Mouse (Mus musculus) left cerebral cortex, postnatal 36 days (tissue): ENCODE measurements at regions not wholly inside any gene's neighbourhood (a gene's known extent, or its start where the extent isn't known, plus 50 kb on each side); places are given as distances from the start of the nearest gene placed in this dataset.
A peak's percentile ranks its signal among the peaks of the same experiment; 100 is the strongest.

Experiments
- DNase-seq, 2 experiments: peaks; one replicate each; pipeline ENCODE4 v3.0.0; 2021 to 2022; ENCODE audit warnings: low spot score in 2 of 2, mixed read lengths in 1 of 2
- intact Hi-C: fragments of 180-260 bp; cut with DNase I; formaldehyde crosslinking; loops from one replicate; pipeline ENCODE4 v1.15.1; 2025

DNA sequence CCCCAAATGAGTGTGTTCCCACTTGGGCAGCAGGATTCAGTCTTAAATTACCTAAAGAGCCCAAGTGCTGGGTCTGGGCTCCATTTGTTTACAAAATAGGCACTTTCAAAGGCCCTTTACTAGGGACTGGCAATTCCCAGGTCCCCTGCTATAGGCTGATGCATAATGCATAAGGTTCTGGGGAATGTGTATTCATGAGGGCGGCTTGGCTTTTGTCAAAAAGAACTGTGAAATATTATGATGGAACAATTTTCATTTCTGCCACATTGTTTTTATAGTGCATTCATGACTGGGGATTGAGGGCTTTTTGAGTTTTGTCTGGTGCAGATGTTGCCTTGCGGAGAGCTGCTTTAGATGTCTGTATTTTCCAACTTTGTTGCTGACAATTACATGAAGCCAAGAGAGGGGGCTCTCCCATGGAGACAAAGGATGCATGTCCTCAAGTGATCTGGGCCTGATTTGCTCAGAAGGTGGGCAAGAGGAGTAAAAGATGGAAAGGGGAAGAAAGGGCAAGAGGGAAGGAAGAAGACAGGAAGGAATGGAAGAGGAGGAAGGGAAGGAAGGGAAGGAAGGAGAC, 636.6 kb upstream of the Cdh5 start:
- no peak for DNase-seq
- intact Hi-C loops = no loop called here

DNA sequence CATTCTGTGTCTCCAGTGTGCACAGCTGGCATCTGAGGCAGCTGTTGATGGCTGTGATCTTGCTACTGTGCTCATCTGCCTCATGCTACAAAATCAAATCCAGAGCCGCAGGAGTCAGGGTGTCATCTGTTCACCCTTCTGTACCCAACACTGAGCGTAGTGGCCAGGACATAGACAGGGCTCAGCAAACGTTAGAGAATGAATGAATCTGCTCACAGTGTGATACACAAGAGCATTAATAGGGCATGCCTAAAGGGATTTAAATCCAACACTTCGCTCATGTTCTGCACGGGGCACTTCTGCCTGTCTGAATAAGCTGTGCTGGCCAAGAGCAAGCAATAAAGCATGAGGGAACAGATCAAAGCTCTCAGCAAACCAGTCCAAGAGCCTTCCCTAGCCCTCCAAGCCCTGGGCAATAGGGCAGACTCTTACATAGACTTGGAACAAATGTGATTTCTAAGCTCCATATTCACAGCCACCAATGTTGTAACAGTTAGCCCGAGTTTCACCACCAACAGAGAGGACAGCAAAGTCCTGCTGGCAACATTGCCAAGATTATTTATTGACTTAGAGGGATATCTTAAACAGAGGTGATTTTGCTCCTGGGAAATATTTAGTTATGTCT, 633.8 kb upstream of the Cdh5 start:
- DNase-seq = no peak
- intact Hi-C loops = no loop called here

DNA sequence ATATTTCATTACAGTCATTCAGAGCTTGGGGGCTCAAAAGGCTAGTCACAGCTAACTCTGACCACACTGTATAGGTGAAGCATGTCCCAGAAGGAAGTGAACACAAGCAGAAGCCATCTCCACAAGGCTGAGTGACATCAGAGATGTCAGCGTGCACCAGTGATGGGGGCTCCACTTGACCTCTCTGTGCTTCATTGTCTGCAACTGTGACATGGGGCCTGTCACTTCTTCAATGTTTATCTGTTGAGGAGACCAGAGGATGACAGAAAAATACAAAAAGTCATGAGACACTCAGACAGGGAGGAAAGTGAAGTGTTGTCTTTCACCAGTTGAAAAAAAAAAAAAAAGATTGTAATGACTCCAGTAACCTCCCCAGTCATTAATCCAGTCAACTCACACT, 632.4 kb upstream of the Cdh5 start:
- intact Hi-C loops = no loop called here
- DNase-seq = no peak

DNA sequence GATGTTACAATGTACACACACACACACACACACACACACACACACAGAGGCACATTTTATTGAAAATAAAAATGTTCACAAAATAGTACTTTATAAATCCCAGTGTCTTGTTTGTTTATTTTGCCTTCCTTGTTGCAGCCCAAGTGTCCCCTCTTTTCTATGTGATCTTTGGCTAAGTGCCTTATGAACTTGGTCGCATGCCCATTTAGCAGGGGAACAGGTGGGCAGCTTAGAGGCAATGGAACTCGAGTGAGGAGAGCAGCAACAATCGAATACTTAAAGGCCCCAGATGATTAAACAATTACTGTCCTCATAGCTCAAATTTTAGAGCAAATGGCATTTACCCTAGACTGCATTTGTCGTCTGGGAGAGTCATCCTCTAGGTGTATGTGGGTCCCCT, 631.1 kb upstream of the Cdh5 start:
- no peak for DNase-seq
- intact Hi-C loops = no loop called here

DNA sequence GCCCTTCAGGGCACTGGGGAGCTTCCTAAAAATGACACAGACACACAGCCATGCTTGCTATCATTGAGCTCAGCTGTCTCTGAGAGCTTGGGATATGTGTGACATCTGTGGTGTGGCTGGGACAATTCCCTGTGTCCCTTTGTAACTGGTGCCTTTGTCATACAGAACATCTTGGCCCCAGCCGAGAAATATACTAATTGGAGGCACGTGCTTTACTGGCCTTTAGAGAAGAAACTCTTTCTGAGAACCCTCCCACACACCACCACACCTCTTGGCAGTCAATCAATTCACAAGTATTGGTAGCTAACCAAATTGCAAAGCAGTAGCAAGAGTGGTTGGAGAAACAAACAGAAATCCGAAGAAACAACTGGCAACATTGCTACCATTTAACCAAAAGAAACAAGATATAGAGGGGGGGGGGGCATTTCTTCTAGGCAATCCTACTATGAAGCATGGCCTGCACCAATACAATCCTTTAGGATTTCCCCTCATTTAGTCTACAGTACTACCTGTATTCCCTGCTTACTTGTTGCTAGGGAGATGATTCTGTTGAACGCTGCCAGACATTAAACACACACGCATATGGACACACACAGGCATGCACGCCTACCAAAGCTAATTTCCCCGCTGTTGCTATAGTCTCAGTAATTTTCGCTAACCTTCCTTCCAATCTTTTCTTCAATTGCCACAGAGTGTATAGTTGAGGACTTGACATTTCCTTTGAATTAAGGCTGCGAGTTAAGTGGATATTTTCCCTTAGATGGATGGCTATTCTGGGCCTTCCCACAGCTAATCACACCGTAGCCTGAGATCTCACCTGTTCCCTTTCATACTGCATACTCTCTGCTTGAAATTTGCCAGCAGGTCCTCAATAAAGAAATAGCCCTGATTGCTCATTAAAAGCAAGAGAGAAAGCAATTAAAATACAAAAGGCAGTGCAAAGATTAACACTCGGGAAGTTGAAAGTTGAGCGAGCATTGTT, 625.3 kb upstream of the Cdh5 start:
- DNase-seq = no peak
- intact Hi-C loops = no loop called here

DNA sequence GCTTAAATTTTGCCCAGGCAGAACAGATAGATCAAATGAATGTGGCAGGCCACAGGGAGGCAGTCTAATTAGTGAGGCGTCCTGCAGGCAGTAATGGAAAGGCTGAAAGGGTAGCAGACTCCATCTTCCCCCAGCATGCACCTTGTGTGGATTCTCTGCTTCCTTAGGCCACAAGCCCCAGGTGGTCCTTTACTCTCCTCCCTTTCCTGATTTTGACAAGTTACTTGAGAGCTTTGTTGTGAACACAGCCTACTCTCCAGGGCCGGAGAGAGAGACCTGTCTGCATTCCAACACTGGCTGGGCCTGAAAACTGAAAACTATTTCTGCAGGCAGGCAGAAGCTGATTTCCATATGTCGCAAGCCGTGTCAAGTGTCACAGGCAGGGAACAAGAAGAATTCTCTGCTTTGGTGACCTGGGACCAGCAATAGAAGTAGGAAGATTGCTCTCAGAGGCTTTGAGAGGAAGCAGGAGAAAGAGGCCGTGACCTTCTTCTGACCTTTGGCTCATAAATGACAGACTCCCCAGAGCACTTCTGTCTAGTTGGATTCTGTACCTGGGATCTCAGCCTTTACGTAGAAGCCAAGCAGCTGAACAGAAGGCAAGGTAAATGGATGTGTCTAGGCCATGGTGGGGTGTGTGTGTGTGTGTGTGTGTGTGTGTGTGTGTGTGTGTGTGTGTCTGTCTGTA, 619.2 kb upstream of the Cdh5 start:
- DNase-seq = no peak
- intact Hi-C loops = no loop called here

DNA sequence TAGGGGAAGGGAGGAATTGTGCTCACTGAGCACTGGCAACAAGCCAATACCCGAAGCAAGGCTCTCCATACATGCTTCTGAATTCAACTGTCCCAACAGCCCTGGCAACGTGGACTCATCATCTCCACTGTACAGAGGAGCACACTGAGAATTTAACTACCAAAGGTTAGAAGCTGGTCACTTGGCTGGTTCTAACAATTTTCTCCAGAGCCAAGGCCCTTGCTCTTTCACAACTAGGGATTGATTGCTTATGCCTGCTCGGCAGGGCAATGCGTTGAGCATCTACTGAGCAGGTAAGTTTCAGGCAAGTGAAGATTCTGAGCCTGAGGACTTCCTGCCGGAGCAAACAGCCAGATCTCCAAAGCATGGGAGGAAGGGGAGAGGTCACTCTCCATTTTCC, 616.0 kb upstream of the Cdh5 start:
- DNase-seq = no peak
- intact Hi-C loops = no loop called here

DNA sequence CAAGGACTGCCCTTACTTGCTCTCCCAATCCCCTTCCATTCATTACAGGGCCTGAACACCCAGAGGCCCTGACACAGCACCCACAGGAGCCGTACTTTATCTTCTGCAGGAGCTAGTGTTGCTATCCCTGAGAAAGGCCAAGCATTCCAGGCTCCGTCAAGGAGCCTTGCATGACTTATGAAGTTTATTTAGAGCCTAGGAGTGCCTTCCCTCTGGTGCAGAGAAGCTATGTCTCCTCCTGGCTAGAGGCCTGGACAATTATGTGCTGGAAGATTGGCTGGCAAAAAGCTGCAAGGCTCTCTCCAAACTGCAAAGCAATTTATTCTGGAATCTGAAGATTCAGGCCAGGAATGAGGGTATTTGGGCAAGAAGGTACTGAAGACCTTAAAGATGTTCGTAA, 612.0 kb upstream of the Cdh5 start:
- DNase-seq = peak in 1 of 2 experiments; percentile 7
- intact Hi-C loops = no loop called here

DNA sequence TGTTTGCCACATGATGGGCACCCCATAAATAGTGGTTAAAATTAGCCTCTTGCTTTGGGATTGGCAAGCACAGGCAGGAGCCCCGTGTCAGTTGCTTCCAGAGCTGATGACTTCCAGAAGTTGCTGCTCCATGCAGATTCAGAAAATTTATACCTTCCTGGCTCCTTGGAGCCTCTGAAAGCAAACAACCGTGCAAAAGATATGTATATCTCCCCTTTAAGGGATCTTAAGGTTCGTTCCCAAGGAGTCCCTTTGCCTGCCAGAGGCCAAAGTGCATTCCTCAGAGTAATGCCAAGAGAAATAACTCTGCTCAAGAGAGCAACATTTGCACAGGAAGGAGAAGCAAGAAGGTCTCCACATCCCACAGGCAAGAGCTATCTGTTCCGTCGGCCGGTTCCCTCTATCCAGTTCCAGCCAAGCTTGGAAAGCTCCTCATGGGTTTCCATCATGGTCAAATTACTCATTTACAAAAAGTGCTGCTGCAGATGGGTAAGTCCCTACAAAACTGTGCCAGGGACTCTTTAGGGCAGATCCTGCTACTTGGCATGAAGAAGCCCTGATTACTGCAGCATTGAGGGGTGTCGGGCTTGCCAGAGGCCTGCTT, 608.4 kb upstream of the Cdh5 start:
- intact Hi-C loops = no loop called here

DNA sequence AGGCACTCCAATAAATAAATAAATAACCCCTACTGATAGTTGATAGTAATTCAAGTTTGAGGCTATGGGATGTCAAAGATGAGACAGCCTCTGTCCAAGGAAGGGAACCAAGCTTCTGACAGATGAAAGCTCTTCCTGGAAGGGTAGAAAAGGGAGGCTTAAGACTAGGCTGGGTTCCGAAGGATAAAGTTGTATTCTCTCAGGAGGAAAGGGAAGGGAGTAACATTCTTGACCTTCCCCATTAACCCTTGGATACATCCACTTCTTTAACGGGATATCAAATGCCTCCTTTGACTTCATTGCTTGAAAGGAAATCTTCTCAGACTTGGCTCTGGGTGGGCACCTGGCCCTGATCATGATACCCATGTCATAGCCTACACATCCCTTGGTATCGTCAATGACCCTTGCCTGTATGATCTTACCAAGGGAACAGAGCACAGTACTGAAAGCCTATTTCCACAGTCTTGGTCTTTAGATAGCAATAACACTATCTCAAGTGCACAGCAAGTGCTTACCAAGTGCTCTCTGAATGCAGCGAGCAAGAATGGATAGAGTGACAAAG, 607.4 kb upstream of the Cdh5 start:
- no peak for DNase-seq
- intact Hi-C loops = no loop called here

More for the DNA sequence above, 608.4 kb upstream of the Cdh5 start:
- no peak for DNase-seq

DNA sequence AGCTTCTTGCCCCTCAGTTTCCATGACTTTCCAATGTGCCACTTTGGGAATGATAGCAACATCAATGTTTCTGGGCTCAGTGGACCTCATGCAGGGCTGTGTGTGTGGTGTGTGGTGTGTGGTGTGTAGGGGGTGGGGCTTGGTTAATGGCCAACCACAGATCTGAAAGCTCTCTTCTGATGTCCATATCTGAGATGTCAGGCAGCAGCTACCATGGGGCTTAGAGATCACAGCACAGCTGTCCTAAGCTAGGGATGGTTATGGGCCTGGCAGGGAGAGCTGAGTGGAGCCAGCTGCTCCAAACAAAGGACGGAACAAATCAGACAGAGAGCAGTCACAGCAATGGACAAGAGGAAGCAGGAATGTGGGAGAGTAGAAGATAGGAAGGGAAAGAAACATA, 606.8 kb upstream of the Cdh5 start:
- DNase-seq = no peak
- intact Hi-C loops = no loop called here

DNA sequence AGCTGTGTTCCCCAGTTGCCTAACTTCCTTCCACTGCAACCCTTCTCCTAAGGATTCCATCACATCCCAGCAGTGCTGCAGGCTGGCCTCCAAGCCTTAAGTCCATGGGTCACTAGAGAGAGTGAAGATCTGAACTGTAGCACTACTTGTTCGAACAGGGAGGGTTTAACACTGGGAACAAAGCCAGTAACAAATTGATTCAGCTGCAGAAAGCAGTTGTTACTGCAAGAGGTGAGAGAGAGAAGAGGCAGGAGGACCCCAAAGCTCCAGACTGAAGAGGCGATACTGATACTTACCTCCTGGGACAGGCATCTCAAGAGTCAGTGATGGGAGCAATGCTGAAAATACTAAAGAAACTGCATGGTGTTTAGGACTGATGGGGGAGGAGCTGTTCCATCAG, 600.1 kb upstream of the Cdh5 start:
- DNase-seq = no peak
- intact Hi-C loops = no loop called here

DNA sequence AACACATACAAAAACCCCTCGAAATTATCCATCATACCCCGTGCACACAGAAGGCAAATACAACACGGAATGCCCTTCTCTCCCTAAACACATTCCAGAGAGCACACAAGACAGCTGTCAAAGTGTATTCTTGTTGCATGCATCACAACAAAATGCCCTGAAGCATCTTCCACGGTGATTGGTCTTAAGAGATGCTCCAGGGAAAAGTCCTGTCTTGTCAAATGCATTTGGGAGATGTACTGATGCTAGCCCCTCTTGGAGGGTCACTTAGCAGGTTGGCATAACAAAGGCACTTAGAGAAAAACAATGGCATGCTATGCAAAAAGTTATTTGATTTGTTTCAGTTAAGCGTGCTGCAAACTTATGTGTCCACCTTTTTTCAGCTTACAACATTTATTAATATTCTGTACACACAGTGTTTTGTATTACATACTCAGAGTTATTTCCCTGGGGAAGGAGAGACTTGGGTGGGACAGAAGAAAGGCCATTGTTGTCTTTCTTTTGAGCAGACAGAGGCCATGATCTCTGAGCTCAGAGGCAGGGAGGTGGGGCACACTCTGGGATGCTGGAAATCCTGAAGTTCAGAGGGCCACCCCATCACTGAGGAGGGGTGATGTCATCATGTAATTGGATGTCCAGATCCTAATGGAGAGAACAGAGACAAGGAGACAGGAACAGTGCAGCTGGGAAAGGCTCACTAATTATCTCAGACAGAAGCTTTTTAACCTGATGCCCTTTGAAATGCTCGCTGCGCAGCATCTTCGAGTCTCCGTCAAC, 598.2 kb upstream of the Cdh5 start:
- no peak for DNase-seq
- intact Hi-C loops = no loop called here

DNA sequence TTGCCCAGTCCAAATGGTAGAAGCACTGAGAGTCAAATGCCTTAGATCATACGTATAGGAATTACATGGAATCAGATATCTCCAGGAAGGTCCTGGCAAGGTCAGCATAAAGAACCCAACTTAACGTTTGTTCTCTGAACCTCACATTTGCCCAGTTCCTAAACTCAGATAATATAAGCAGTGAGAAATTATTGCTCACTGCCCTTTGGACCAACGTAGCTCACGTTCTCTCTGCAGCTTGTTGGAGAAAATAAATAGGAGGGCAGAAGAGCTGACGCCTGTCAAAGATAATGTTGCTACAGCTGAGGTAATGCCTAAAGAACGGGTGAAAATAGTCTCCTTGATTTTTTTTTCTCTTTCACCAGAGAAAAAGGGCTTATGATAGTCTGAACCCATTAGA, 595.1 kb upstream of the Cdh5 start:
- intact Hi-C loops = no loop called here
- no peak for DNase-seq

DNA sequence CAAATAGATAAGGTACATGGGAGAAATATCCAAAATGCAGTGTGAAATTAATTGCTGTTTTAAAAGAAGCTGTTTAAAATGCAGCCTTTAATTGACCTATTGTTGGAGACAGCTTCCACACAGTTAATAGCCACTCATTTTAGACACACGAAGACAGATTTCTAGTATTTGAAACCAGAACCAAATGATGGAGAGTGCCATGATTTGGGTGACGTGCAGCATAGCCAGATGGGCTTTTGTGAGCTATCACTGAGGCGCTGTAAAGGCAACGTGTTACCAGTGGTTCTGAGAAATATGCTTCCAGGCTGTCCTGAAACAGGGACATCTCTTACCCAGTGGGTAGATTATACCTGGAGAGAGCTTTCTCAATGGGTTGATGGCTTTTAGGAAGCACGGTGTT, 594.4 kb upstream of the Cdh5 start:
- intact Hi-C loops = no loop called here
- no peak for DNase-seq

DNA sequence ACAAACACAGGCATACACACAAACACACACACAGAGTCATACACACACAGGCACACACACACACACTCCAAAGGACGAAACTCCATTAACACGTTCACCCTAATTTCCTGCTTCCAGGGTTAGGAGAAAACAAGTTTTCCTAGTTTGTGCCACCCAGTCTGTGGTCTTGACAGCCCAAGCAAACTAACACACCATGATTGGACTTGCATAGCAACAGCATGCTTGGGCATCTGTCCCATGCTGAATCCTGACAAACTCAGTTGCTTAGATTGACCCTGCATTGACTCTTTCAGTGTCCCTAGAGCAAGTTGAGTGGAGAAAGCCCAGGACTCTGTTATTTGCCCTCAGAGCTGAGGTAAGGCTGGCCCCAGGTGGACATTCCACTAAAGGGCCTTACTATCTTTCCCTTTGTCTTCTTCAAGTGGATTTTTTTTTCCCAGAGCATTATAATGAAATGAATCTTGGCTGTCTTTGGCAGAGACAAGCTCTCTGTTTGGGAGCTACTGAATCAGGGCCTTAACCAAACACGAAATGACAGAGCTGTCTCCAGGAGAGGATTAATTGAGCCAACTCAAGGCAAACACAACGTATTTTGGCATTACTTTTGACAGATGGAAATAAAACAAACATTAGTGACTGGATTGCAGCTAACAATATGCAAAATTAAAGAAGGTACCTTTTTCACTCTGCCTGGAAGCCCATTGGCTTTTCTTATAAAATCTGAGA, 581.1 kb upstream of the Cdh5 start:
- DNase-seq = no peak
- intact Hi-C loops = no loop called here

DNA sequence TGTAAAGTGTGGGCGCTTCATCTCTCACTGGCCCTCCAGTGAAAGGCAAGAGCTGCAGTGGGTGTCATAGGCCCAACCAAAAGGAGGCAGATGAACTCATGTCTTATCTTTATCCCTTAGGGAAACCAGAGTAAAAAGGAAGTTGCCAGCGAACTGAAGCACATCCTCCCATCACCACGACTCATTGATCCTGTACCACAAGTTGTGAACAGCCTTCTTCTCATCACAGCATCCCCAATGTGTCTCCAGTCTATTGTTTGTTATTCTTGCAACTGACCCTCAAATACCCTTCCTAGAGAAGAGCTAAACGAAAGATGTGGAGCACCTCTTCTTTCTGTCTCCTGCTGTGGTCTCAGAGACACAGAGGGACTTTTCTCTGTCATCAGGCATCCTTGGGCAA, 570.5 kb upstream of the Cdh5 start:
- DNase-seq = no peak
- intact Hi-C loops = no loop called here

DNA sequence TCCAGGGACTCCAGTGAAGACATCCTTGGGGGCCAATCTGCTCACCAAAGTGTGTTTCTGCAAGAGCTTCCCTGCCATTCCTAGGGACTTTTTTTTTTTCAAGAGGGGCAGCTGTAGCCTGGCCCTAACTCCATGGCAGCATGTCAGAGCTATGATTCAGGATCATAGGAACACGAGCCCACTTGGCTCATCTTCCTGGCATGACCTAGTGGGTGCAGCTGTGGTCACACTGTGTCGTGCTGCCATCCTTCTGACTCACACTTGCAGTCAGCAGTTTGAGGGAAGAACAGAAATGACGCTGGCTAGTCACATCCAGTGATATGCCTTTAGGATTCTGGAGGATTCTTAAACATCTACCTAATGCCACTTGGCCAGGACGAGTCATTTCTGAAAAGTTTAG, 566.5 kb upstream of the Cdh5 start:
- intact Hi-C loops = no loop called here
- no peak for DNase-seq
